Mouse (Mus musculus): Measurements from ENCODE around the gene Gng7. TPM values are rescaled to one million over a fixed set of nuclear protein-coding genes. Genes with fewer than 3 reads are reported as not detected.
A peak's percentile ranks its signal among the peaks of the same experiment; 100 is the strongest.

Gene Gng7
- total RNA-seq, 1 experiment from 2014 or later: not detected

GRCm38 (mm10) chr10:80936810-80937164 lies 78.0 kb downstream of the Gng7 start:
- ATAC-seq (replicated peaks; ENCODE audit: insufficient number of reproducible peaks, low FRiP score, low TSS enrichment, poor library complexity, severe bottlenecking): no peak

- no peak for ATAC-seq (replicated peaks; ENCODE audit: insufficient number of reproducible peaks, low FRiP score, low TSS enrichment, poor library complexity, severe bottlenecking)
Observed at GRCm38 (mm10) chr10:80936135-80936809, 78.5 kb downstream of the Gng7 start.

GRCm38 (mm10) chr10:80935698-80936097 lies 79.0 kb downstream of the Gng7 start:
- ATAC-seq (replicated peaks; ENCODE audit: insufficient number of reproducible peaks, low FRiP score, low TSS enrichment, poor library complexity, severe bottlenecking): no peak

- peak; percentile 38; the same call in 1 of the 2 replicates for ATAC-seq (replicated peaks; ENCODE audit: insufficient number of reproducible peaks, low FRiP score, low TSS enrichment, poor library complexity, severe bottlenecking)
Observed at GRCm38 (mm10) chr10:80935241-80935640, 79.5 kb downstream of the Gng7 start.

GRCm38 (mm10) chr10:80934136-80934985 lies 80.4 kb downstream of the Gng7 start:
- ATAC-seq (replicated peaks; ENCODE audit: insufficient number of reproducible peaks, low FRiP score, low TSS enrichment, poor library complexity, severe bottlenecking): no peak

GRCm38 (mm10) chr10:80933421-80933979 lies 81.2 kb downstream of the Gng7 start:
- ATAC-seq (replicated peaks; ENCODE audit: insufficient number of reproducible peaks, low FRiP score, low TSS enrichment, poor library complexity, severe bottlenecking): peak; percentile 59

- no peak for ATAC-seq (replicated peaks; ENCODE audit: insufficient number of reproducible peaks, low FRiP score, low TSS enrichment, poor library complexity, severe bottlenecking)
Observed at GRCm38 (mm10) chr10:80932700-80933420, 81.9 kb downstream of the Gng7 start.

- ATAC-seq (replicated peaks; ENCODE audit: insufficient number of reproducible peaks, low FRiP score, low TSS enrichment, poor library complexity, severe bottlenecking): no peak
Observed at GRCm38 (mm10) chr10:80932206-80932605, 82.5 kb downstream of the Gng7 start.

GRCm38 (mm10) chr10:80931695-80932094 lies 83.0 kb downstream of the Gng7 start:
- ATAC-seq (replicated peaks; ENCODE audit: insufficient number of reproducible peaks, low FRiP score, low TSS enrichment, poor library complexity, severe bottlenecking): no peak

- no peak for ATAC-seq (replicated peaks; ENCODE audit: insufficient number of reproducible peaks, low FRiP score, low TSS enrichment, poor library complexity, severe bottlenecking)
Observed at GRCm38 (mm10) chr10:80931153-80931671, 83.5 kb downstream of the Gng7 start.

GRCm38 (mm10) chr10:80930361-80931152 lies 84.2 kb downstream of the Gng7 start:
- no peak for ATAC-seq (replicated peaks; ENCODE audit: insufficient number of reproducible peaks, low FRiP score, low TSS enrichment, poor library complexity, severe bottlenecking)

- peak; percentile 88 for ATAC-seq (replicated peaks; ENCODE audit: insufficient number of reproducible peaks, low FRiP score, low TSS enrichment, poor library complexity, severe bottlenecking)
Observed at GRCm38 (mm10) chr10:80929299-80930226, 85.2 kb downstream of the Gng7 start, which contains the start of gene Gadd45b. Gene Gadd45b, plus strand, starts transcription at chr10:80930073.

GRCm38 (mm10) chr10:80928586-80929298 lies 86.0 kb downstream of the Gng7 start:
- ATAC-seq (replicated peaks; ENCODE audit: insufficient number of reproducible peaks, low FRiP score, low TSS enrichment, poor library complexity, severe bottlenecking): peak; percentile 52; the same call in 1 of the 2 replicates

- ATAC-seq (replicated peaks; ENCODE audit: insufficient number of reproducible peaks, low FRiP score, low TSS enrichment, poor library complexity, severe bottlenecking): no peak
Observed at GRCm38 (mm10) chr10:80925472-80925871, 89.3 kb downstream of the Gng7 start.

GRCm38 (mm10) chr10:80921923-80922322 lies 92.8 kb downstream of the Gng7 start:
- ATAC-seq (replicated peaks; ENCODE audit: insufficient number of reproducible peaks, low FRiP score, low TSS enrichment, poor library complexity, severe bottlenecking): peak; percentile 20; the same call in 1 of the 2 replicates

- ATAC-seq (replicated peaks; ENCODE audit: insufficient number of reproducible peaks, low FRiP score, low TSS enrichment, poor library complexity, severe bottlenecking): 0 out of 2 replicates have a peak, but pooled peaks have one; percentile 27
Observed at GRCm38 (mm10) chr10:80917779-80918434, 96.8 kb downstream of the Gng7 start, which contains the start of gene Lmnb2. Gene Lmnb2, minus strand, starts transcription at chr10:80918245.

All from monocyte, adult 5-6 weeks (primary cell).